Mouse (Mus musculus) cerebellum, postnatal 14 days (tissue): ENCODE data around the gene Hcn3.
"Not testable (repeated sequence)": the region's sequence is repeated elsewhere in the genome, so short reads cannot be mapped to it uniquely, and the experiment has no call there.

Experiments used
- DNase-seq, 2 experiments: peaks; one replicate each; pipeline ENCODE4 v3.0.0; 2021; ENCODE audit warnings: mixed read lengths in 2 of 2

Gene Hcn3

GRCm38 (mm10) chr3:89179056-89179455 lies 19.1 kb upstream of the Hcn3 start:
- DNase-seq: no peak

GRCm38 (mm10) chr3:89178107-89178385 lies 18.1 kb upstream of the Hcn3 start:
- DNase-seq: no peak

DNA sequence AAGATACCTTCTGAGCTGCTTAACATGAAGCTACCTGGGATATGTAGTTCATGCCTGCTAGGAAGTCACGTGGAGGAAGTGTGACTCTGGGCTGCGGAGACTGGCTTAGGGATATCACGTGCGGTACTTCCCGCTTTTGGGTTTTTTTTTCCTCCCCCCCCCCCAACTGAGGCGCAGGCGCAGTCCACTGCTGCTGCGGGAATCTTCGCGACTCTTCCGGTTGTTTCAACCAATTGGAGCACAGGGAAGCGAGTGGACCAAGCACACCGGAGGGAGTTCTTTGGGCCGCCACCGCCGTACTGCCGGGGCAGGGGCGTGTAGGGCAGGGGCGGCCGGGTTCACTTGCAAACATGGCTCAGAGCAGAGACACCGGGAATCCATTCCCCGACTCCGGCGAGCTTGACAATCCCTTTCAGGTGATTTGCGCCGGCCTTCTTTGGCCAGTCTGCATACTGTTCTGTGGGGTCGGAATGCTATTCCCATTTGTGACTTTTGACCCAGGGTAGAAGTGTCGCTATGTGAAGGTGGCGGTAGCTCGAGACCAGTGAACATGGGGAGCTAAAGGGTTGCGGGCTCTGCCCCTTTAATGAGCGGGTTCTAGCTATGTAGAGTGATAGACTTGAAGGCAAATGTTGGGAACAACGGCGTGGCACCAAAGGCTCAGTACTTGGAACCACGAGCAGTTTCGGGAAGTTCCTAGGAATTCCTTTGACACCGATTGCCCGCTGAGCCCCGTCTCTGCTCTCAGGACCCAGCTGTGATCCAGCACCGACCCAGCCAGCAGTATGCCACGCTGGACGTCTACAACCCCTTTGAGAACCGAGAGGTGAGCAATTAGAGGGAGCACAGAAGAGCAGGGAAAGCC lies 17.5 kb upstream of the Hcn3 start, which contains the start of gene Scamp3:
TSS of gene Scamp3 (plus strand) at position 232 of the 865 bp plus-strand sequence.
- DNase-seq: peak; percentile 88 to 90

GRCm38 (mm10) chr3:89176421-89176820 lies 16.4 kb upstream of the Hcn3 start:
- no peak for DNase-seq

DNA sequence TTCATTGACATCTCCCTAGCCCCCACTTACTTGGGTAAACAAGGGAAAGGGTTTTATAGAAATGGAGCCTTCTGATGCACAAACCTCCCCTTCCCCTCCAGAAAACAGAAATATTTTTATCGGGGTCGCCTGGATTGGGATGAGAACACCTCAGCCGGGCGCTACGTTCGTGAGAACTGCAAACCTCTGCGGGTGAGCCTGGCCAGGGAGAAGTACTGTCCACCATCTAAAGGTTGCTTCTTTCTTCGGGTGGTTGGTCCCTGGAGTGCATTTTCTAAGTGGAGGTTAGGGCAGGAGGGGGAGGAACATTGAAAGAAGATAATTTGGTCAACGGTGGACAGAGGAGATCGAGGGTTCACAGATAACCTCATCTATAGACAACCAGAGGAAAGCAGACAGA lies 15.5 kb upstream of the Hcn3 start:
- DNase-seq: no peak

DNA sequence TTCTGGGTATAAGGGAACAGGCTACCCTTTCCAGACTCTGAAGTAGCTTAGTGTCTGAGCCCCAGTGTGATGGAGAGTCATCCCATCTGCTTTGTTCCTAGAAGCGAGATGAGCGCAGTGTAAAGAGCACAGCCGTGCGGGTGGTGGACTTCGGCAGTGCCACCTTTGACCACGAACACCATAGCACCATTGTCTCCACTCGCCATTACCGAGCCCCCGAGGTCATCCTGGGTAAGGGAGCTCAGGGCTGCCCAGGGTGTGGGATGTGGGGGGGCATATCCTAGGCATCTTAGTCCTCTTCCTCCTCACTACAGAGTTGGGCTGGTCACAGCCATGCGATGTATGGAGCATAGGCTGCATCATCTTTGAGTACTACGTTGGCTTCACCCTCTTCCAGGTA lies 14.8 kb upstream of the Hcn3 start:
- no peak for DNase-seq

DNA sequence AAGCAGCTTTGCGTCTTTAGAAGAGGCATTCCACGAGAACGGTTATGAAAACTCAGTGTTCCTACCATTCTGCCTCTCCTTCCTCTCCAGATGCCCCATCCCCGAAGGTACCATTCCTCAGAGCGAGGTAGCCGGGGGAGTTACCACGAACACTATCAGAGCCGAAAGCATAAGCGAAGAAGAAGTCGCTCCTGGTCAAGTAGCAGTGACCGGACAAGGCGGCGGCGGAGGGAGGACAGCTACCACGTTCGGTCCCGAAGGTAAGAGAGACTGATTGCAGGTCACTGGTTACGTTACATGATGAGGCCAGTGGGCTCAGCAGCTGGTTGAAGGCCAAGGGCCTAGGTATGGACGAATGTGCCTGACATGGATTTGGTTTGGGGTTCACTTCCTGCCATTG lies 6.9 kb upstream of the Hcn3 start:
- no peak for DNase-seq

DNA sequence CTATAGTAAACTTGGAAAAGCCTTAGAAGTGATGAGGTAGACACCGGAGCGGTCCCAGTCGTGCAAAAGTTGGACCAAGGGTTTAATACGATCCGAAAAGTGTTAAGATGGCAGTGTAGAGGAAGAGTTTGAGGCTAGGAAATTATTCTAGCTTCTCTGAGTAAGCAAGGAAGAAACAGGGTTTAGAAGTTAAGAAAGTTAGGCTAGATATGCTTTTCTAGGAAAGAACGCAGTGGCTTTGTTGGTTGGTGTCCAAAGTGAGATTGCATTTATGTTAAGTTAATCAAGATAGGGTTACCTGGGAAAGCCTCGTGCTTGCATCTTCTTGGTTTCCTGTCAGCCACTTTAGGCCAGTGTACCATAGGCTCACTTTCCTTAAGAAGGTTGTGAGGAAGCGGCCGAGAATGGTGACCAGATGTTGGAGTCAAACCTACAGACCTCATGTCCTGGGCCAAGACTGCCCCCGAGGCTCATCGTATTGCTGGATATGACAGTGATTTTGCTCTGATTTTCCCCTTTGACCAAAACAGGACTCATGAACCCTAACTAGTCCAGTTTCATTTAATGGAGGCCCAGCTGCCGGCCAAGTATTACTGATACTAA lies 5.4 kb upstream of the Hcn3 start:
- DNase-seq: no peak

DNA sequence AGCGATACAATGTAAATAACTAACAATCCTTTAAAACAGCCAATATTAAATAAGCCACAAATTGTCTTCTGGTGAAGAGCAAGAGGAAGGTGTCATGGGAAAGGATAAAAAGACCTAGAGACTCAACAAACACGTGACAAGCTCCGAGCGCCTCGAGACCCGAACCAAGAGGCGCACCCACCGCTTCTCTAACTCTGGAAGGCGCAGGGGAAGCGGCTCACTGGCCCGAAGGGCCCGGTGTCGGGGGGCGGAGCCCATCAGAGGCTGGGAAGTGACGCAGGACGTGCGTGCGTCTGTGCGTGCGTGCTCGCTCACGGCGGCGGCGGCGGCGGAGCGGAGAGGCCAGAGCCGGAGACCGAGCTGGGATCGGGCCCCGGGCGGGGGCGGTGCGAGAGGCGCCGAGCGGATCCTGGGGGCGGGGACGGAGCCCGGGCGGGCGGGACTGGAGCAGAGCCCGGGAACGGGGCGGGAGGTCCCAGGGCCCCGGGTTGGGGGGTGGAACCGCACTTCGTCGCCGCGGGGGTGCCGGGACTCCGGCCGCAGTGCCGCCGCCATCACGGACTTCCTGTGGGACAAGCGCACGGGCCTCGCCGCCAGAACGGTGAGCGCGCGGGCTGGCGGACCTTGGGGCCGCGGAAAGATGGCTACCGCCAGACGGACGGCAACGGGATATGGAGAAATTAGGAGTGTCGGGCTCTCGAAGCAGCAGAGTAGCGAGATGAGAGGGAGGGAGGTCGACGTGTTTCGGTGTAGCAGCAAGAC lies 4.7 kb upstream of the Hcn3 start, which contains the start of gene Clk2:
TSS of gene Clk2 (plus strand) at position 290 of the 762 bp plus-strand sequence.
- peak; percentile 93 to 95 for DNase-seq

GRCm38 (mm10) chr3:89163643-89164245 lies 3.7 kb upstream of the Hcn3 start:
- no peak for DNase-seq

DNA sequence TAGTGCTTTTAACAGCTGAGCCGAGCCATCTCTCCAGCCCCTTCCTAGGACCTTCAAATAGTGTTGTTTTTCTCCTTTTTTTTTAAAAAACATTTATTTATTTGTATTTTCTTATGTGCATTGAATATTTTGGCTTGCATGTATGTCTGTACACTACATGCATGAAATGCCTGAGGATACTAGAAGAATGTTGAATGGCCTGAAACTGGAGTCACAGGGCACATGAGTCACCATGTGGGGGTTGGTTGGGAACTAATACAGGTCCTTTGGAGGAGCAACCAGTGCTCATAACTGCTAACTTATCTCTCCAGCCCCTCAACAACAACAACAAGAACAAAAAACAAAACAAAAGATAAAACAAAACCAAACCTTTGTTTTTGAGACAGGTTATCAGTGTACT lies 3.1 kb upstream of the Hcn3 start:
- DNase-seq: no peak

- no peak for DNase-seq
These were observed 1.8 kb upstream of the Hcn3 start for GRCm38 (mm10) chr3:89161786-89162185.

DNA sequence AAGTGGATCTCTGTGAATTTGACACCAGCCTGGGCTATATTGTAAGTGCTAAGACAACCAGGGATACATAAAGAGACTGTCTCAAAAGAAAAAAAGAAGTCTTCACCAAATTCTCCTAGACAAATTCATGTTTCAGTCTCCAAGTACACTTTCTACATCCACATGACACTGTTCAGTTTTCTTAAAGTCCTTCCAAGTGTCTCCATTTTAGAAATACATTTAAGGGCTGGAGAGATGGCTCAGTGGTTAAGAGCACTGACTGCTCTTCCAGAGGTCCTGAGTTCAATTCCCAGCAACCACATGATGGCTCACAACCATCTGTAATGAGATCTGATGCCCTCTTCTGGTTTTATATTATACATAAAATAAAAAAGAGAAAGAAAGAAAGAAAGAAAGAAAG lies 1.2 kb upstream of the Hcn3 start:
- DNase-seq: not testable (repeated sequence)

DNA sequence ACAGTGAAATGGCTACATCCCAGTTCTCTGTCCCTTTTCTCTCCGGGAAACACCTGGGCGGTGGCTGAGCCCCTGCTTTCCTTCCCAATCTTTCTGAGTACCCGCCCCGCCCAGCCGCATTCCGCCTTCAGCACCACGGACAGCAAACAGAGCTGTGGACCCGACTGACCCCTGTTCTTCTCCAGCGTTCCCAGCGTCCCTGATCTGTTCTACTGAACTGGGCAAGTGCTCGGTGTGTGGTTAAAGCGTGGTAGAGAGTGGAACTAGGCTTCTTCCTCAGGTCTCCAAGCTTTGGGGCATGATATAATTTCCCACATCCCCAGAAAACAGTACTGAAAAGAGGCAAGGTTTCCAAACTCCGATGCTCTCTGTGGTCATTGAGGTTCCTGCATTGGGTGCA lies 785 bp downstream of the Hcn3 start:
- peak in 1 of 2 experiments; percentile 31 for DNase-seq

DNA sequence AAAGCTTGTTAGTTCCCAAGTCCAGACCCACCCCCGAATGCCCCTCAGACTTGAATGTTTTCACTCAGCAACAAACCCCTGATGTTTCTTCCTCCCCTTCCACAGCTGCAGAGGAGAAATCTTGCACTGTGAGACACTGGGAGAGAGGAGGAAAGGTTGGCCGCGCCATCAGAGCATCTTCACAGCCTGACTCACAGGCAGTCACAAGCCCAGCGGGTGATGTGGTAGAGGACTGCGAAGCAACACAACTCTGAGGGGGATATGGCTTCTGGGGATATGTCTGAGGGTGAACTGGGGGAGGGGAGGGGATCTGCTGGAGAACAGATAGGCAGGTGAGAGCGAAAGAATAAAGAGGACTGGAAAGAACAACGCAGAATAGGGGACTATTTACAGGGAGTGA lies 1.3 kb downstream of the Hcn3 start:
- DNase-seq: no peak

- no peak for DNase-seq
These were observed 3.0 kb downstream of the Hcn3 start for GRCm38 (mm10) chr3:89156951-89157350.

DNA sequence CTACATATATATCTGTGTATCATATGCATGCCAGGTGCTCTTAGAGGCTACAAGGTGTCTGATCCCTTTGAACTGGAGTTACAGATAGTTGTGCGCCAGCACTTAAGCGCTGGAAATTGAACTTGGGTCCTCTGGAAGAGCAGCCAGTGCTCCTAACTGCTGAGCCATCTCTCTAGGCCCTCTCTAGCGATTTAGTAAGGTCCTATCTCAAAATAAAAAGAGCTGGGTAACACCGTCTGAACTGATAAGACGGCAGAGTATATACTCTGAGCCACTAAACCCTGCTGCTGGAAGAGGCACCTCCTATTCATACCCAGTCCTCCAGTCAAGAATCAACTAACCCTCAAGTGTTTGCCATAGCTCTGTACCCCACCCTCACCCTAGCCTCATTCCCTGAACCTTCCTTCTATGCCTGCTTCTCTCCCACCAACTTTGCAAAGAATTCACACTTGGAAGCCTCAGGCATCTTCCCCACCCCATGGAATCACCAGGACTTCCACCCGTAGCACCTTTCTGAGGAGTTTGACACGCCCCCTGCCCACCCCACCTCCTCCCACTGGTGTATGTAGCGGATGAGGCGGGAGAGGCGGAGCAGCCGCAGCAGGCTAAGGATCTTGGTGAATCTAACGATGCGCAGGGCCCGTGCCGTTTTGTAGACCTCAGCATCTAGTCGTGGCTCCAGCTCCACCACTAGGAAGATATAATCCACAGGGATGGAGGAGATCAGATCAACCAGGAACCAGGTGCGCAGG lies 7.7 kb downstream of the Hcn3 start:
- DNase-seq: no peak

- no peak for DNase-seq
These were observed 11.4 kb downstream of the Hcn3 start for GRCm38 (mm10) chr3:89148567-89148966.

DNA sequence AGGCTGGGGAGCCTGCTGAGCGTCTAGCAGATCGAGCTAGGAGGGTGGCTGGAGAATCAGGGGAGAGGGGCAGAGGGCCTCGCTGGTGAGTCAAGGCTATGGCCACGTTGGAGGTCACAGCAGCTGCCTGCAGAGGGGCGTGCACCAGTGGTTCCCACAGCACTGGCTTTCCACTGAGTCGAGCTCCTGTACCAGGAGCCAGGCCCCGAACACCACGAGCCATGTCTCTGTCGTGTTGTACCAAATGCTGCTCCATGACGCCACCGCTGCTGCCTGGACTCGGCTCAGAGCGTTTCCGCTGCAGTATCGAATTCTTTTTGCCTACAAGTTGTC lies 12.1 kb downstream of the Hcn3 start:
- DNase-seq: no peak

DNA sequence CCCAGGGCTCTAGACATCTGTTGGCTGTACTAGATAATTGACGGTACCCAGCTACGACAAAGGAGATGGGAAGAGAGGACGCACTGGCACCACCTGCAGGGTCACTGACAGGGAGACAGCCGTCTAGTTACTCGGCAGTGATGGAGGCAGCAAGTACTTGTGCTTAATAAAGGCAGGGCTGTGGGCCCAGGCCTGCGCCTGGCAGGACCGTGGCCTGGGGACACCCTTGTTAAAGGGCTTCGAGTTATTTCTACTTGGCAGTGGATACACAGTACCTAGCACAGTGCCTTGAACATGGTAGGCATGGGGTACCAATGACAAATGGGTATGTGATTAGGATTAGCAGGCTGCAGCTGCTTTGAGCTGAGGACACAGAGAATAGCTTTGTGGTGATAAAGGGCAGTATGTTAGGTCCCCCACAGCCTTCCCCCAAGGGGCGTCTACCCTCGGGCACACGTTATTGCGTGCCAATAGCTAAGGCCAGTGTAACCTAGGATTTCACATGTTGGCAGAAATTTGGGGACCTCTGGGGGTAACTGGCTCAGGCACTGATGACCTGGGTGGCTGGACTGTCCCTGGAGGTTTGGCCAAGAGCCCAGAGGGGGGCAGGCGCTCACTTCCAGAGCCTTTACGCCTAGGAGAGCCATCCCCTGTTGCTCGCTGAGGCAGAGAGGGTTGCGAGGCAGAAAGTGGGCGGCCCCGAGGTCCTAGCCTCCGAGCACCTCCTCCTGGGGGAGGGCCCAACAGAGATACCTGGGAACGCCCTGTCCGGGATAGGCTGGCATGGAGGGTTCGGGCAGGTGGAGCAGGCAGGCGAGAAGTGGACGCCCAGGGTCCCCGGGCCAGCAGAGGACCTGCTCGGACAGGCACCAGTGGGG lies 12.7 kb downstream of the Hcn3 start:
- DNase-seq: peak in 1 of 2 experiments; percentile 19

DNA sequence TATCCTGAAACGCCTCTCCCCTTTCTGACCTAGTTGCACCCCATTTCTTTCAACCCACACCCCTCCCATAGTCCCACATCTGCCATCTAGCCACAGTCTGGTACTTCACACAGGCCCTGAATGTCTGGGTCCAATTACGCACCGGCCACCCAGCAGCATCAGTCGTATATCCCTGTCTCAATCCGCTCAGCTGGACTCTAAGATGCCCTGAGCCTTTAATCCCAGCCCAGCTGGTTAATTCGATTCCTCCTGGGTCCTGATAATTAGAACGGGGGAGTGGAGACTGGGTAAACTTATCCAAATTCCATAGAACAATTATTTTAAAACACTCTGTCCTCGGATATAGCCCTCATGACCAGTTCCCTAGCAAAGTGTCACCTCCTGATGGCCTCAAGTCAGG lies 14.4 kb downstream of the Hcn3 start:
- DNase-seq: no peak

- DNase-seq: no peak
These were observed 15.2 kb downstream of the Hcn3 start for GRCm38 (mm10) chr3:89144821-89145220.
